Mouse (Mus musculus) left cerebral cortex, postnatal 25 days (tissue): ENCODE data around the gene Gpr27. TPM values are rescaled to one million over a fixed set of nuclear protein-coding genes. Genes with fewer than 3 reads are reported as not detected.

Source experiments
- DNase-seq, 2 experiments: peaks; one replicate each; pipeline ENCODE4 v3.0.0; 2022; ENCODE audit warnings: low spot score in 2 of 2, mixed read lengths in 1 of 2
- intact Hi-C: fragments of 180-260 bp; cut with DNase I; formaldehyde crosslinking; loops from one replicate; pipeline ENCODE4 v1.15.1; 2025
- total RNA-seq, 2 experiments: library from RNA; stranded (reverse); gene quantifications; 2 replicates each; pipeline ENCODE4 v1.2.3; 2021

The Gpr27 gene
- total RNA-seq, result 10 to 100 TPM; 46.6 to 46.7 TPM

- peak; percentile 45 to 63 for DNase-seq
- intact Hi-C loops, result no loop called here
Observed at GRCm38 (mm10) chr6:99692206-99692915, at the start of gene Gpr27. Gene Gpr27 (plus strand): TSS chr6:99692679.

DNA sequence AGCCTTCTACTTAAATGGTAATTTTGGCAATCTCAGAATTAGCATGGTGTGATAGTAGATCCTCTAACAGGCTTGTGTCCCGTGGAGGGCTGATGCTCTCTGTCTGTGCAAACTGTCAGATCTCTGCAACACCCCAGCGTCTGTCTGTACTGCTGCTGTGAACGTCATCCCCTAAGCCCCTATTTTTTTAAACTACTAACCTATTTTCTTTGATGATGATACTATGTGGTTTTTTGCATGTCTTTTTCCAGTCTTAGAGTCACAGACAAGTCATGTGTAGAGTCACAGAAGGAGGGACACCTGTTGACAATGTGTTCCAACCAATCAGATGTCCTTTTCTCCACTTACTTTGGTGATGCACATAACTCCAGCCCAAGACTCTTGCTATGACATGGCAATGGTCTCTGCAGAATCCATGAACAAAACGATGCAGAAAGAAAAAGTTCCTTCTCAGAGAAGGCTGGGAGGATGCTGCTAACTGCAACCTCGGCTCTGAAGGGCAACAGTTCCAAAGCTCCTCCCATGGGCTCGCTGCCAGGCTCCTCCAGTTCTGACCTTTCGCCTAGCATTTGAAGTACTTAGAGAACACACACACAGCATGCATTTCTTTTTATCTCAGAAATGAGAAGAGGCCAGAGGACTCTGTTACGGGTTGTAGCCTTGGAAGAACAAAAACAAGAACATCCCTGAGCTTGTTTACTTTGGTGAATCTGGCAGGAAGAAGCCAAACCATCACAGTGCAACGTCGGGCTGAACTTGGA lies 48.9 kb upstream of the Gpr27 start:
- no peak for DNase-seq
- intact Hi-C loops, result no loop called here

- intact Hi-C loops, result no loop called here
- DNase-seq, result no peak
Observed at GRCm38 (mm10) chr6:99644386-99644785, 48.1 kb upstream of the Gpr27 start.

DNA sequence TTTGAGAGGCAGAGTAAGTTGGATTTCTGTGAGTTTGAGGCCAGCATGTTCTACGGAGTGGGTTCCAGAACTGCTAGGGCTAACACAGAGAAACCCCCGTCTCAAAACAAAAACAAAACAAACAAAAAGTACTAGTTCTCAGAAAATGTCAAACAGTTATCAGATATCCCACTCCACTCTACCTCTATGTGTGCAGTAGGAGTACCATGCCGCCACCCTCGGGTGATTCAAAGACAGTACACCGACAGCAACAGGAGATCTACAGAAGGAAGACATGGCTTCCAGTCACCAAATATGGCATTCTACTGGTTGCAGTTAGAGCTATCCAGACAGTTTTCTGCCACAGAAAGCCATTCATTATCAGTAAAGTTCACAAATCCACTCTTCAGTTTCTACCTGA lies 47.6 kb upstream of the Gpr27 start:
- DNase-seq, result no peak
- intact Hi-C loops, result no loop called here

- DNase-seq, result no peak
- intact Hi-C loops, result no loop called here
Observed at GRCm38 (mm10) chr6:99646344-99646743, 46.1 kb upstream of the Gpr27 start.

GRCm38 (mm10) chr6:99649307-99649706 lies 43.2 kb upstream of the Gpr27 start:
- no peak for DNase-seq
- intact Hi-C loops, result no loop called here

DNA sequence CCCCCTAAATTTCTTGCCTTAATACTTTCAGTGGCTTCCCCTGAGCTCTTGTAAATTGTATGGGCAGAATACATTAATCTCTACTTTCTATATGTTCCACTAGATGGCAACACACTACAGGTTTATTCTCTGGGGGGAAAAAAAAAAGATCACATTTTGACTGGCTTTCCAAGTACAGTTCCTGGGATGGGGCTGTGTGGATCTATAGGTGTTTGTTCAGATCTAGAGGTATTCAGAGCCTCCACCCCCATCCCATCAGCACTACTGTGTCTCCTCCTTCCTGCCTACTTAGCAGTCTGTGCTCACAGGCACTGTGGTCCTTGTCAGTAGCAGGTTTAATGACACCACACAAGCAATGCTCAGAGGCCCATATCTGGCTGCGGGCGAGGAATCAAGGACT lies 40.1 kb upstream of the Gpr27 start:
- no peak for DNase-seq
- intact Hi-C loops, result loop anchor here (5.0 to 10.0 kb wide), 3 partner anchors 130 to 1222 kb away; no protein-coding TSS in a partner anchor

DNA sequence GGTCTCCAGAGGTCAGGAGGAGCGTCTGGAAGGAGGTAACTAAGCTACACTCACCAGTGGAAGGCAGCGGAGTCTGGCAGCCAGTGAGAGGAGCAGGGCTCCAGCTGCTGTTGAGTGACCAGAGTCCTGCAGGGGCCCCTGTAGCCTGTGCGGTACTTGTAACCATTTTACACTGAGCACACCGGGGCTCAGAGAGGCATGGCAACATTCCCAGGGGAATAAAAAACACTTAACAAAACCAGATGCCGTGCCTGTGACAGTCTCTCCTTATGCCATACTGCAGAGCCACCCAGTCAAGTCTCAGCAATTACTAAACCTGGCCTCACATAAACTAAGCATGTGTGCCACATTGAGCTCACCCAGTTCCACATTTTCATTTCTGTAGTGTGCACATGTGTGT lies 38.1 kb upstream of the Gpr27 start:
- DNase-seq, result no peak
- intact Hi-C loops, result loop anchor here (5.0 to 10.0 kb wide), 3 partner anchors 128 to 1220 kb away; no protein-coding TSS in a partner anchor

- intact Hi-C loops, result loop anchor here (10.0 kb wide), 2 partner anchors 989 to 1219 kb away; no protein-coding TSS in a partner anchor
- DNase-seq, result no peak
Observed at GRCm38 (mm10) chr6:99655488-99655887, 37.0 kb upstream of the Gpr27 start.

GRCm38 (mm10) chr6:99656088-99656487 lies 36.4 kb upstream of the Gpr27 start:
- intact Hi-C loops, result loop anchor here (10.0 kb wide), 2 partner anchors 989 to 1219 kb away; no protein-coding TSS in a partner anchor
- DNase-seq, result no peak

- no peak for DNase-seq
- intact Hi-C loops, result loop anchor here (10.0 kb wide), 2 partner anchors 986 to 1216 kb away; no protein-coding TSS in a partner anchor
Observed at GRCm38 (mm10) chr6:99658586-99658985, 33.9 kb upstream of the Gpr27 start.

DNA sequence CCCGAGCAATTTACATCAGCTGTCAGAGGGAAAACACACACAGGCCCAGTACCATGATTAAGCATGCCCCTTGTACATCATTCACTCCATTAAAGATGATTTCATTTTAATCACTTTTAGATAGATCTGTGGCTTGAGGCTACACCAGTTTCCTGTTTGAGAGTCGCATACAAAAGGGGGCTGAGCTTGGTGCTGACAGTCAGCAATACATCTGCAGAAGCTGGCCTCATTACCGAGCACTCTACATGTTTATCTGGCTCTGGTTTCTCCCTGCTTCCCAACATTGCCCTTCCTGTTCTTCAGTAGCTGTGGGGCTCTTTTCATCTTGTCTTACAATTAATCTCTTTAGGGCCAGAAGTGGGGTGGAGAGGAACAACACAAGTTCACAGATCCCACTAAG lies 32.0 kb upstream of the Gpr27 start:
- intact Hi-C loops, result no loop called here
- no peak for DNase-seq

- intact Hi-C loops, result no loop called here
- no peak for DNase-seq
Observed at GRCm38 (mm10) chr6:99663232-99663631, 29.2 kb upstream of the Gpr27 start.

- no peak for DNase-seq
- intact Hi-C loops, result no loop called here
Observed at GRCm38 (mm10) chr6:99665457-99666317, 26.8 kb upstream of the Gpr27 start.

DNA sequence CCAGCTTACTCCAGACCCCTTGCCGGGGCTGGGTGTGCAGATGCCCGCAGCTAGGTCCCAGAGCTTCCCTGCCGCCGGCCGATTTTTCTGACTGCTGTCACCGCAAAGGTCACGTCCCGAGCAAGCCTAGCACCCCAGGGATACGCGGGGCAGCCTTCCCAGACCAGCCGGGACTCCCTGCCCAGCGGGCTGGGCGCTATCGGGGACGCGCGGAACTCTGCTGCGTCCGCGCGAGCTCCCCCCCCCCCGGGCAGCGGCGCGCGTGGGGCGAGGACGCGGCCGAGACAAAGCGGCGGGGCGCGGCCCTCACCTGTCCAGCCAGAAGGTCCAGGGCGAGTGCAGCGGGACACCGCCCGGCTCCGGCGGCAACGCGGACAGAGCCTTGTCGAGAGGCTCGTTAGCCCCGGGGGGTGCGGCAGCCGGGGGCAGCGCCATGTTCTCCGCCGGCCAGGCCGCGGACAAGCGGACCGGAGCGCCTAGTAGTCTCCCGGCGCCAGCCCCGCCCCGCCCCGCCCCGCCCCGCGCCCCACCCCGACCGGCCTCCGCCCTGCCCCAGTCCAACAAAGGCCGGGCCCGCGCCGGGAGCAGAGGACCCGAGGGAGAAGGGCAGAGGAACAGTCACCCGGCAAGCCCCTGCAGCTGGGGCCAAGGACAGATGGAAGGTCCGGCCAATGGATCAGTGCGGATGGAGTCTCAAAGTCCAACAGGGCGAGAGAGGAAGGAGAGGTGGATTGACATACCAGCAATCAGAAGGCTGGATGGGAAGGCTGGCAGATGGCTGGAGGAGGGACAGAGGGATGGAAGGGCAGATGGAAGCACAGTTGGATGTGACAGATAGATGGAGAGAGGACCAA lies 25.9 kb upstream of the Gpr27 start, which contains the start of the genes Eif4e3 and Gm20696:
Eif4e3 (minus strand) TSS at position 454 of the 854 bp plus-strand sequence.
Gm20696 (minus strand) TSS at position 480 of the 854 bp plus-strand sequence.
- DNase-seq, result no peak
- intact Hi-C loops, result no loop called here

- DNase-seq, result no peak
- intact Hi-C loops, result no loop called here
Observed at GRCm38 (mm10) chr6:99667290-99667689, 25.2 kb upstream of the Gpr27 start.

DNA sequence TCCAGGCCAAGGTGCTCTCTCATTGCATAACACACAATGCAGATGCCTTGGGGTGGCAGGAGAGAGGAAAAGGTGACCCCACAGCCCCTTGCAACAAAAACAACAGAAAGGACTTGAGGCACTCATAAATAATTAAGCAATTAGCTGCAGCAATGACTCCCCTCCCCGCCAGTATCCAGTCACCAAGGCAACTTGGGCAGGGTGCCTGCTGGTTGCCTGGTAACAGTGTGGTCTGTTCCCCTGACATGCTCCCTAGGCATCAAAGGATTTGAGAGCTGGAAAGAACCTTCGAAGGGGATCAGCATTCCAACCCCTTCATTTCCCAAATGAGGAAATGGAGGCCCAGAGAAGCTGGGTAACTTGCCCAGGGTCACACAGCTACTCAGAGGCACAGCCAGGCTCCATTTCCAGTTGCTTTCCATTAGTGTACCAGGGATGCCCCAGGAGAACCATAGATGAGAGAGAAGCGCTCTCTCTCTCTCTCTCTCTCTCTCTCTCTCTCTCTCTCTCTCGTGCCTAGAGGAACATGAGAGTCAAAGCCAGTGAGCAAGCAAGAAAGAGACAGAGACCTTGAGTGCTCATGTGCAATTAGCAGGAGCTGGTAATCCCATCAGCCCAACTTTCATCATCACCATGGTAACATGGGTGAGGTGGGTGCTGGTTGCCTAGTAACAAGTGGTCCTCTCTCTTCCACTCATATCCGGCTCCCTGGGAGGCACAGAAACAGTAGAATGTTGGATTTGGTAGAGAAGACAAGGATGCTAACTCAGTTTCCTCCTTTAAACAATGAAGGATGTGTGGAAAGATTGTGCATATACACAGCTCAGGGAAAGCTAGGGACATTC lies 22.8 kb upstream of the Gpr27 start:
- peak; percentile 75 to 85 for DNase-seq
- intact Hi-C loops, result no loop called here
